Mouse (Mus musculus): Measurements from ENCODE around the gene Hba-a1. TPM values are rescaled to one million over a fixed set of nuclear protein-coding genes. Genes with fewer than 3 reads are reported as not detected.

The Hba-a1 gene
- 10 to 100 TPM; 19.0 to 64.4 TPM for total RNA-seq (2023)

DNA sequence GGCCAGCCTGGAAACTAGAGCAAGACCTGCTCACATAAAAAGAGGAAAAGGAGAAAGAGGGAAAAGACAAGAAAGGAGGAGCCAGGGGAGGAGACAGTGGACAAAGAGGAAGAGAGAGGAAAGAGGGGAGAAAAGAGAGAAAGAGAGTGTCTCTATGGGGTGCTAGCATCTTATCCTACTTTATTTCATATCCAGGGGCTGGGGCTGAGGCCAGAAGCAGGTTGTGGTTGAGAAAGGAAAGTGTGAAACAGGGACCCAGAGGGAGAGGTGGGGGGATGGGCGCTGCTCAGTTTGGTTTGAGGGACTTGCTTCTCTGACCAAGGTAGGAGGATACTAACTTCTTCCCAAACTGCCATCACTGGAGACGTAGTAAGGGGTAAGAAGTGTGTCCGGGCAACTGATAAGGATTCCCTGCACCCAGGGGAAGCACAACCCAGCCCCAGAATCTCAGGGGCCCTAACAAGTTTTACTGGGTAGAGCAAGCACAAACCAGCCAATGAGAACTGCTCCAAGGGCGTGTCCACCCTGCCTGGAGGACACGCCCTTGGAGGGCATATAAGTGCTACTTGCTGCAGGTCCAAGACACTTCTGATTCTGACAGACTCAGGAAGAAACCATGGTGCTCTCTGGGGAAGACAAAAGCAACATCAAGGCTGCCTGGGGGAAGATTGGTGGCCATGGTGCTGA is at the start of gene Hba-a1:
Gene Hba-a1 (plus strand): TSS at position 421 of the 687 bp plus-strand sequence.

DNA sequence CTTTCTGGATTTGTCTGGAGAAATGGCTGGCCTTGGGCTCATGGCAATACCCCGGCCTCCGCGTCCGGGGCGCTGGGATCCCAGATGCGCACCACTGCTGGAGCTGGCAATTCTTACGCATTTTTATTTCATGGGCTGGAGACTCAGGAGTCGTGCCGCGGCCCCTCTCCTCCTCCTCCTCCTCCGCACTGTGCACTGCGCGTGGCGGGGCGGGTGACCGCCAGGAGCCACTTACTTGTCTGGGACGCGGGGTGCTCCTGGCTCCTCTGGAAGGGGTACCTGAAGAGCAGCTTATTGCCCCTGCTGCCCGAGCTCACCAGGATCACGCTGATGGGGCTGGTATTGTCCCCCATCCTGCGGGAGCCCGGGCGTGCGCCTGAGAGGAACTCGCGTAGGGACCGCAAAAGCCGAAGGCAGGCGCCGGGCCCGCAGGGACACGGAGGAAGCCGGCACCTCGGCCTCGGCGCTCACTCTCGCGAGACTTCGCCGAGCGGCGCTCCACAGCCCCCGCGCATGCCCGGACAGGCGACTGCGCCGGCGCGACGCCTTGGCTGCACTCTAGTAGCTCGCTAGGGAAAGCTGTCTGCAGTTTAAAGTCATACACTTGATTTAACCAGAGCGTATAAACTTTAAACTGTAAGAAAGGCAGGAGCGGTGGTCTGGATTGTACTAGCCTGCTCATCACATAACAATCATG is 16.0 kb upstream of the Hba-a1 start, which contains the start of gene Nprl3:
Gene Nprl3 (minus strand): TSS at position 520 of the 697 bp plus-strand sequence.

DNA sequence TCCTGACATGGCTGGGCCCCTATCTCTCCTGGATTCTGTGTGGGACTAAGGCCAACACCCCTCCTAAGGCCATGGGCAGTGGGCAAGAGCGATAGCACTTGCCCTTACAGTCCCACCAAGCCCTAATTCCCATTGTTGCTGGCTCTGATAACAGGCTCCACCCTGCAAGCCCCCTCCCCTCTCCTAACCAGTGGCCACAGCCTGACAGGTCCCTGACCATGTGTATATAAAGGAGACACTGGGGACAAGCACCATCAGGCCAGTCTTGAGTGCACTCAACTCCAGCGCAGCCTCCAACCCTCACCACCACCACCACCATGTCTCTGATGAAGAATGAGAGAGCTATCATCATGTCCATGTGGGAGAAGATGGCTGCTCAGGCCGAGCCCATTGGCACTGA is 7.0 kb upstream of the Hba-a1 start, which contains the start of gene Hba-x:
Gene Hba-x (plus strand): TSS at position 54 of the 400 bp plus-strand sequence.

DNA sequence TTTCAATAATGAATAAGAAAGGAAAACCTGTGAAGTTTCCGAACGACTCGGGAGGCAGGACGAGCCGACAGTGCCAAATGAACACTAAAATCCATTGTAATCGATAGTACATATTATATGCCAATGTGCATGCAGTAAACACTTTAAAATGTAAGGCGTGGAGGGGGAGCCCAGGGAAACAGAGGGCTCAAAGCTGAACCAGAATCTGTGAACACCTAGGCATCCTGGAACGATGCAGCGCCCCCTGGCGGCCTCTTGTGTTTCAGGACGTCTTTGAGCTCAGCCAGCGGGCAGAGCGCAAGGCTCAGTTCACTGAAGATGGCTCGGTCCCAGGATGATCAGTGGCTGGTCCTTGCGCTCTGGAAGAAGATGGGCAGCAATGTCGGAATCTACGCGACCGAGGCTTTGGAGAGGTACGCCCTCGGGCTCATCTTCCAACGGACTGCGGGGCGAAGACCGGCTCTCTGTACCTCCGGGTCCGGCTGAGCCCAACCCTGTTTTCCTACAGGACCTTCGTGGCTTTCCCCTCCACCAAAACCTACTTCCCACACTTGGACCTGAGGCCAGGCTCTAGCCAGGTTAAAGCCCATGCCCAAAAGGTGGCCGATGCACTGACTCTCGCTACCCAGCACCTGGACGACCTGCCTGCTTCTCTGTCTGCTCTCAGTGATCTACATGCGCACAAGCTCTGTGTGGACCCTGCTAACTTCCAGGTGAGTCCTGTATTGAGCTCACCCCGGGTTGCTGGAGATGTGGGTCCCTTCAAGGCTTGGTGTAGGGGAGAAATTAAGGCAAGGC is 3.6 kb downstream of the Hba-a1 start, which contains the start of gene Hbq1b:
Gene Hbq1b (plus strand): TSS at position 271 of the 798 bp plus-strand sequence.

DNA sequence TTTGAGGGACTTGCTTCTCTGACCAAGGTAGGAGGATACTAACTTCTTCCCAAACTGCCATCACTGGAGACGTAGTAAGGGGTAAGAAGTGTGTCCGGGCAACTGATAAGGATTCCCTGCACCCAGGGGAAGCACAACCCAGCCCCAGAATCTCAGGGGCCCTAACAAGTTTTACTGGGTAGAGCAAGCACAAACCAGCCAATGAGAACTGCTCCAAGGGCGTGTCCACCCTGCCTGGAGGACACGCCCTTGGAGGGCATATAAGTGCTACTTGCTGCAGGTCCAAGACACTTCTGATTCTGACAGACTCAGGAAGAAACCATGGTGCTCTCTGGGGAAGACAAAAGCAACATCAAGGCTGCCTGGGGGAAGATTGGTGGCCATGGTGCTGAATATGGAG is 12.9 kb downstream of the Hba-a1 start, which contains the start of gene Hba-a2:
Gene Hba-a2 (plus strand): TSS at position 287 of the 400 bp plus-strand sequence.

DNA sequence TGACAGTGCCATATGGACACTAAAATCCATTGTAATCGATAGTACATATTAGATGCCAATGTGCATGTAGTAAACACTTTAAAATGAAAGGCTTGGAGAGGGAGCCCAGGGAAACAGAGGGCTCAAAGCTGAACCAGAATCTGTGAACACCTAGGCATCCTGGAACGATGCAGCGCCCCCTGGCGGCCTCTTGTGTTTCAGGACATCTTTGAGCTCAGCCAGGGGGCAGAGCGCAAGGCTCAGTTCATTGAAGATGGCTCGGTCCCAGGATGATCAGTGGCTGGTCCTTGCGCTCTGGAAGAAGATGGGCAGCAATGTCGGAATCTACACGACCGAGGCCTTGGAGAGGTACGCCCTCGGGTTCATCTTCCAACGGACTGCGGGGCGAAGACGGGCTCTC is 16.6 kb downstream of the Hba-a1 start, which contains the start of gene Hbq1a:
Gene Hbq1a (plus strand): TSS at position 205 of the 400 bp plus-strand sequence.

Other genes starting within 250 kb of the Hba-a1 start
- gene Il9r, start 83.2 kb upstream of the Hba-a1 start, total RNA-seq (2023), result 1 to 10 TPM in 1 of 2 experiments, under 1 TPM in 1; 0.68 to 3.4 TPM
- 10 to 100 TPM; 11.6 to 15.5 TPM for gene Snrnp25, start 78.1 kb upstream of the Hba-a1 start, total RNA-seq (2023)
- gene Rhbdf1, start 61.2 kb upstream of the Hba-a1 start, total RNA-seq (2023), result 1 to 10 TPM; 1.1 to 3.3 TPM
- gene Mpg, start 57.0 kb upstream of the Hba-a1 start, total RNA-seq (2023), result 10 to 100 TPM; 26.6 to 26.7 TPM
- gene Nprl3, start 15.8 kb upstream of the Hba-a1 start, total RNA-seq (2023), result 10 to 100 TPM; 60.4 to 65.6 TPM
- gene Hba-x, start 7.1 kb upstream of the Hba-a1 start, total RNA-seq (2023), result not detected
- not detected for gene Hbq1b, start 3.5 kb downstream of the Hba-a1 start, total RNA-seq (2023)
- gene Hba-a2, start 13.0 kb downstream of the Hba-a1 start, total RNA-seq (2023), result 10 to 100 TPM; 10.9 to 33.4 TPM
- not detected for gene Hbq1a, start 16.6 kb downstream of the Hba-a1 start, total RNA-seq (2023)
- under 1 TPM in 1 of 2 experiments, not detected in 1; 0.20 TPM for gene Sh3pxd2b, start 64.3 kb downstream of the Hba-a1 start, total RNA-seq (2023)
- gene Ubtd2, start 171.9 kb downstream of the Hba-a1 start, total RNA-seq (2023), result 1 to 10 TPM; 4.3 to 4.9 TPM
- 1 to 10 TPM; 3.6 to 4.3 TPM for gene Efcab9, start 248.6 kb downstream of the Hba-a1 start, total RNA-seq (2023)
- gene Stk10, start 249.8 kb downstream of the Hba-a1 start, total RNA-seq (2023), result 100 to 1,000 TPM; 258 to 267 TPM

All from T-cell, adult 66 days (primary cell).